Mouse (Mus musculus) gastrocnemius, adult 18-20 months (tissue): ENCODE measurements around the gene Xrcc4. TPM values are rescaled to one million over a fixed set of nuclear protein-coding genes. Genes with fewer than 3 reads are reported as not detected.
"Not testable (repeated sequence)": the region's sequence is repeated elsewhere in the genome, so short reads cannot be mapped to it uniquely, and the experiment has no call there.

Source experiments
- DNase-seq: peaks from one replicate; pipeline ENCODE4 v3.0.0; 2021; ENCODE audit warnings: low spot score
- total RNA-seq, 2 experiments: library from RNA; stranded (reverse); gene quantifications; 2 replicates each; pipeline ENCODE4 v1.2.3; 2021

Xrcc4 gene
- total RNA-seq, 2 experiments from 2014 or later: 7.8 to 9.5 TPM

DNA sequence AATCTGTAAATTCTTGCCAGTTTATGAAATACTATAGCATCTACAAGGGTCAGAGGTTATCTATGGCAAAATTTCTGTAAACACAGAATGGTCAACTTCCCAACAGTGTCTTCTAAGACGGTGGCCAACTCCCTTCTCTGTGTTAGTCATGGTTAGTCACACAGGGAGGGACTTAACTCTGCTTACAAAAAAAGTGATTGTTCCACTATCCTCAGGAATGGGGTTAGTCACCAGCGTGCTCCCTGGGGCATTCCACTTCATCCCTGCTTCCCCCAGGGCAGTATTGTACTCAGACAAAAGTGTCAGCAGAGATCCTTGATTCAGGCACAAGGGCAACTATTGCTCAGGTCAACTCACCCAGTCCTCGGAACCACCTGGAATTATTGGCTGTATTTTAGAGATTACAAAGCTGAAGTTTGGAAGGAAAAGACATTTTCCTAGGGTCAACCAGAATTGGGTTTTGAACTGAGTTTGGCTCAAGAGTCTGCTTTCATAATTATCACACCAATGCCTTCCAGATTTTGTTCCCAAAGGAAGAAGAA, 260.9 kb downstream of the Xrcc4 start:
- peak; percentile 52 for DNase-seq

DNA sequence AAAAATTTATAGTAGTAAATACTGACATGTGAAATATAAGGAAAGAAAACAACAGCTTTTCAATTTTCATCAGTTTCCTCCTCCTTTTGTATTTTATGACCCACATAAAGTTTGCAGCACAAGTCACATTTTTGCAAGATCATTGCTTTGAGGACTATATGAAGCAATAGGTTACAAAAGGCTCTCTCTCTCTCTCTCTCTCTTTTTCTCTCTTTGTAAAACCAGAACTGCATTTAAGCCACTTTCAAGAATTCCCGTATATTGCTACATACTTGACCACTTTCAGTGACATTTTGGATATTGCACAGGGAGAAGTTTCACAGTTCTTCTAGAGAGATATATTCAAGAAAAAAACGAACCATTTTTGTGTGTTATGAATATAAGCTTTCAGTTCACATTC, 261.6 kb downstream of the Xrcc4 start:
- no peak for DNase-seq

DNA sequence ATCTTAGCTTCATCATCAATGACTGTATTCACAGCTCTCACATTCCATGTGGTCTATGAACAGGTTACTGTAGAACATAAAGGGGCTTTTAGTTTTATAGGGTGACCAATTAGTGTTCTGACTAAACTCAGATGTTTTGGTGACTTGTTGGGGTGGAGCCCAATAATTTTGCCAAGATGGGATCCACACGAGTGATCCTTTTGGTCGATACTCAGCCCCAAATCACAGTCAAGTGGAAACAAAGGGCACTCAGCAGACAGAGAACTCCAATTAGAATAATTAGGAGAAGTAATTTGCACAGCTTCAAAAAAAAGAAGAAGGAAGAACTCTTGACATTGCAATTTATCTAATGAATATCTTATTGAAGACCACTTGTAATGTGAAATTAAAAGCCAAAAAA, 274.9 kb downstream of the Xrcc4 start:
- DNase-seq: no peak

DNA sequence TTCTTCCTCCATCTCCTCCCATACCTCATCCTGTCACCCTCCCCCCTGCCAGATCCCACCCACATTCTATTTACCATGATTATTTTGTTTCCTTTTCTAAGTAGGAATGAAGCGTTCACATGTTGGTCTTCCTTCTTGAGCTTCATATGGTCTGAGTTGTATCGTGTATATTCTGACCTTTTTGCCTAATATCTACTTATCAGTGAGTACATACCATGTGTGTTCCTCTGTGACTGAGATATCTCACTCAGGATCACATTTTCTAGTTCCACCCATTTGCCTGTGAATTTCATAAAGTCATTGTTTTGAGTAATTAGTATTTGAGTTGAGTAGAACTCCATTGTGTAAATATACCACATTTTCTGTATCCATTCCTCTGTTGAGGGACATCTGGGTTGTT, 277.2 kb downstream of the Xrcc4 start:
- DNase-seq: no peak

DNA sequence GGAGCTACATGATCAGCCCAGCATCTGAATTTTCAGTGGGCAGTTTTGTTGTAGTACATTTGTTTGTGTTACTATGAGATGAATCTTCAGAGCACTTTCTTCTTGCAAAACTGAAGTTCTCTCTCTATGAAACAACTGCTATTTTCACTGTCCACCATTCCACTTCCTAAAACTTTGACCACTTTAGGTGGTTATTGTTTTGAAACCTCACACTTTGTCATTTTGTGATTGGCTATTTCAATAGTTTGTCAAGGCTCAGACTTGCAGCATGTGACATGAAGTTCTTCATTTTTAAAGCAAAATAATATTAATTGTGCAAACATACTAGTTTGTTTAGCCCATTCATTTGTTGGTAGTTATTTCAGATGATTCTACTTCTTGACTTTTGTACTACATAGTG, 280.4 kb downstream of the Xrcc4 start:
- no peak for DNase-seq

DNA sequence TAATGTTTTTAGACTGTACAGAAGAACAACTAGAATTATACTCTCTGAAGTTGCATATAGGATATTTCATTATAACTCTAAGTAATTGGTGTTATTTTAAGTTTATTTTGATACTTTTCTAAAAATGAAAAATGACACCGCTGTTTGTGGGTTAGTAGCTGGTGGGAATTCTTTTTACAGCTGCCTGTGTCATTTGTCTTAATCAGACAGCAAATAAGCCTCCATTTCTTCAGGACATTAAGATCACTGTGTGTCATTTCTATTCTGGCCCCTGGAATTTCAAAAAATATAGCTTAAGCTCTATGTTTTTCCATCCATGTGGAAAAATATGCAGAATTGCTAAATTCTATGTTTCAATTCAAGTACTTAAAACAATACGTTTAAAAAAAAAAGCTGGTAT, 287.5 kb downstream of the Xrcc4 start:
- DNase-seq: no peak

DNA sequence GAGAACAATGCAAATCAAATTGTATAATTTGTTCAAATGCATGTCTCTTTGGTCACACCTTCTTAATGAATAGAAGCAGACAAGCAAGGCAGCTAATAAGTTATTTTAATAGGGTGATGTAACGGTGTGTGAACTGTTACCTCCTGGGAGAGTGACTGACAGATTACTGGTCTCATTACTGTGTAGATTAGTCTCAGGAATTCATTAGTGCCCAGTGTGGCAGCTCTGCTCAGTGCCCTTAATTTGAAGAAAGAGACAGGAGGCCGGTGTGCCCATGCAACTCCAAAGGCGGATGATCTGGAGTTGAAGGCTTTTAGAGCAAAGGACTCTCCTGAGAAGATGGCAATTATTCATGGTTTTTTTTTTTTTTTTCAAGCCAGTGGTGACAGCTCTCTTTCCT, 291.7 kb downstream of the Xrcc4 start:
- DNase-seq: no peak

DNA sequence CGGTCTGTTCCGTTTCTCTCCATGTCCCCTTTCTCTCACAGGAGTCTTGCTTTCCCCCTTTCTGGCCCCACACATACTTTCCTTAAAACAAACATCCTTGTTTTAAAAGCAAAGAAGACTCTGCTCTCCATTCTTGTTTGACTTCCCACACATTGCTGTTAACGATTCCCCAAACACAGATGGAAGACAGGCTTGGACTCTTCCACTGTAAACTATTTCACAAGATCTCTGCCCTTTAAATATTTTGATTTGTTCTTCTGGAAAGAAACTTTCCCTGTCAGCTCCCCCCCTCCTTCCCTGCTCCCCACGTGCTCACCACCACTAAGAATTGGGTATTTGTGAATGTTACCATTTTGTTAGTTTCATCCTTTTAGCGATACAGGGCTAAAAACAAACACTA, 297.9 kb downstream of the Xrcc4 start:
- DNase-seq: no peak

DNA sequence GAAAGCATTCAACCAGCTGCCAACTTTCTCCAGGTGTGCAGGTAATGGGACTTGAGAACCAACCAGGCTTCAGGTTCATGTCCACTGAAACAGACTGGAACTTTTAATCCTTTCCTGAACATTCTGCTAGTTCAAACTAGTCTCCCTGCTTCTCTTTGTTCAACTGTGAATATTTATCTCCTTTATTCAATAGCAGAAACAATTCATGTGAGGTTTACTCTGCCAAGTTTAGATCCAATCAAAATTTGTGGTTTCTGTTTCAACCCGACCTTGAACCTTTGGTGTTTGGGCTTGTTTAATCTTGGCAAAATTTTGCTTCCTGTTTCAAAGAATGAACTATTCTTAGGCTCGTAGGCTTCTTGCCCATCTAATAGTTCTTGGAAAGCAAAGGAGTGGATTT, 306.5 kb downstream of the Xrcc4 start:
- no peak for DNase-seq

DNA sequence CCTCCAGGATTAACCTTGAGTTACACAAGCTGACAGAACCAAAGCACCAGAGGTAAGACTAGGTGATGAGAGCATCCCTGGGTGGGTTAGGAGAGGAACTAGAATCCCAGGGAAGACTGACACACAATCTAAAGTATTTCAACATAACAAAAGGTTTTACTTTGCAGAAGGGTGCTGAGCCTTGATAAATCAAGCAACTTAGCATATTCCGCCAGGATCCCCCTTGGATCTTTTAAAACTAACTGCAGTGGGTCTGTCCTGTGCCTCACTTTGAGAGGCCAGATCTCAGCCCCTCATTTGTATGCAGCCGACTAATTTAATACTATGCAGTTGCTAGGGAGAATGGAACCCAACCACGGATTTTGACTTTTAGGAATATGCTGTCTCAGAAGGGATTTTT, 309.1 kb downstream of the Xrcc4 start:
- DNase-seq: no peak

DNA sequence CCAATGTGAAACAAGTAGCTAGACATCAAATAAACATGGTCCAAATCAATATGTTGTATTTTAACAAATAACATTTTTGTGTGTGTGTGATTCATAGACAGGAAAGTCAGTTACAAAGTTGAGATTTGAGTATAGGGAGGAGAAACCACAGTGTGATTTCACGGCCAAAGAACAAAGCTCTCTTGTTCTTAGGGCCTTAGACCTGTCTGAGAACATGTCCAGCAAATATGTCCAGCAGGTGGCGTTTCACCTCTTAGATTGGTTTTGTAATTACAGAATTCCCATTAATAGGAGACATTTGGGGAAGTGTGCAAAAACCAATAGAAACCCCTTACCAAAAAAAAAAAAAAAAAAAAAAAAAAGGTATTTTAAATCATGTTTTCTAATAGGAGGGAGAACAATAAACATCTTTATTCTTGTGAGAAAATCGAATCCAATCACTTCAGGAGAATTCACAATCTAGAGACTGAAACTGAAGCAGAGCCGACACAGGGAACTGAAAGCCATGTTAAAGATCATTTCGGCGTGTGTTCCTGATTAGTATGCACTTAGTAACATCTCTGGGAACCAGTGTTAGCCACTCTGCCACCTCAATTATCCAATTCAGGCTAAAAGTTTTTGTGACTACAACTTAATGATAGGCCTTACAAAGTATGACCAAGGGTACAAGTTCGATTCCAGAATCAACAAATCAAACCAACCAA, 310.0 kb downstream of the Xrcc4 start:
- DNase-seq: peak; percentile 59

DNA sequence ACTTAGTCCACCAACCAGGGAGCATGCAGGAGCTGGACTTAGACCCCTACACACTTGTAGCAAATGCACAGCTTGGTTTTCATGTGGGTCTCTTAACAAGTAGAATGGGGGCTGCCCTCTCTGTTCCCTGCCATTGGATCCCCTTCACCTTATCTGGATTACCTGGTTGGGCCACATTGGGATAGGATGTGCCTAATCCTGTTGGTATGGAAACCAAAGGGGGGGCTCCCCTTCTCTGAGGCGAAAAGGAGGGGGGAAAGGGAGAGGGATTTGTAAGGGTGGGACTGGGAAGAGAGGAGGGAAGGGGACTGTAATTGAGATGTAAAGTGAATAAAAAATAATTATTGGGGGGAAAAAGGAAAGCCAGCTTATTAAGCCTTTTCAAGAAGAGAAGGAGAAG, 311.6 kb downstream of the Xrcc4 start:
- DNase-seq: no peak

DNA sequence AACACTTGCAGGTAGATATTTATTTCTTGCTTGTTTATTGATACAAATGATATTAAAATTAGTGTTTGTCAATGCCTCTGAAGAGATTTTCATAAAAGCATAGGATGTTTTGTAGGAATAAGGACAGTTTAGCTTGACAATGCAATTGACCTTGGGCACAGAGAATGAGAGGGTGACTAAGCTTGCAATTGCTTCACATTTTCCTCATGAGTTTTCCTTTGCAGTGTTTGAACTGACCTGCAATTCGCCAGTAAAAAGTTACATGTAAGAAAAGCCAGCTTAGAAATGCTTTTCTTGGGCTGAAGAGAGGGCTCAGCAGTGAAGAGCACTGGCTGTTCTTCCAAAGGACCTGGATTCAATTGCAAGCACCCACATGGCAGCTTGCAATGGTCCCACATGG, 312.3 kb downstream of the Xrcc4 start:
- no peak for DNase-seq

DNA sequence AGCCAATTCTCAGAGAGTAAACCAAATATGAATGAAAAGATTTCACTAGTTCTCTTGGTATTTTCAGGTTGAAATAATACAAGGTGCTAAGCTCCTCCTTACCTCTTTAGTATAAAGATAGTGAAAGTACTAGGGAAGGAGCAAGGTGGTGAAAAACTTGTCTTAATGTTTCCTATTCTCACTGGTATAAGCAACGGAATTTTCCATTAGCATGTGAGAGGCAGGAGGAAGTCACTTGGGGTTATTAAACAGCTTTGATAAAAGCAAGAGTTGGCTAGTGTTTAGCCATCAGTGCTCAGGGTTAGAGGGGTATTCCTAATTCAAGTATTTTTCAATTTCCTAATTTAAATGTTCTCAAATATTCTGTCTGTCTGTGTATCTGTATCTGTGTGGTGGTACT, 322.9 kb downstream of the Xrcc4 start:
- DNase-seq: no peak

DNA sequence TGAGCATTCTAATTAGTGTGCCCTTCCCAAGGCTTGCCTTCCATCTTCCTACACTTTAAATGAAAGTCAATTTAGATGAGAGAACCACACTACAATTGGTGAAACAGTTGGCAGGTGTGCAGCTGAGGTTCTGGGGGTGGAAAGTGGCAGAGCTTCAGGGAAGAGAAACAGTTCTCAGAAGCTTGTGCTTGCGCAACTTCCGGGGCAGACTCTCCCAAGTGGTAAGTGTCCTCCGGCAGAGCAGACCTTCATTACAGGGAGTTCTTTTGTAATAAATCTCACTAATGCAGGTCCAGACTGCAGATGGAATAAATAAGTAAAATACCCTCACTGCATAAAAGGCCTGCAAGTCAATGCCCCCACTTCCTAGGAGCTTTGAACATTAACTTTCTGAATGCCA, 323.4 kb downstream of the Xrcc4 start:
- DNase-seq: no peak

DNA sequence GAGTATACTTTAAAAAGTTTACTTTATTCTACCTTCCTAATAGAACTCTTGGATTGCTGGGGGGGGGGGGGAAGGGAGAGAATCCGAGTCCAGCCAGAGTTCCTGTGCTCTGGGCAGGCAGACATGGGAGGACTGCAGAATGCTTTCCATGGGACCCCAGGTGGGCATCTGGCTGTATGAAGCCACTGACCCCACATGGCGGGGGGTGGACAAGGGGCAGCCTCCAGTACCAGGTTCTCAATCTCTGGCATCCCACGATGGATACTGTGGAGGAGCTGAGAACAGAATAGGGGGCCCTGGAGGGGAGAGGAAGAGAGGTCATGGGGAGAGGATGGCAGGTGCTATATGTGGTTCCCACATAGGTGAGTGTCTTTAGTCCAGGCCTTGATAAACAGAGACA, 327.1 kb downstream of the Xrcc4 start:
- no peak for DNase-seq

DNA sequence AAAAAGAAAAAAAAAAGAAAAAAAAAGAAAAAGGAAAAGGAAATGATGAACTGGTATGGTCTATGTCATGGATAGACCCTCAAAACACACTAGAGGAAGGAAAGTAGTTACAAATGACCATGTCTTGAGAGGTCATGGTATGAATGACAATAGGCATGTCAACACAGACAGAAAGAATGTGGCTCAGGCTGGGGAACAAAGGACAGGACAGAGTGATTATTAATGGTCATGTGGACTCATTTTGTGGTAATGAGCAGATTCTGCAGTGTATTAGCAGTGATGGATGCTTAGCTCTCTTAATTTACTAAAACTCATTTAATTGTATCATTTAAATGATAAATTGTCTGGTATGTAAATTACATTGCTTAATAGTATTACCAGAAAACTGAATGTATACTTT, 333.1 kb downstream of the Xrcc4 start:
- no peak for DNase-seq

DNA sequence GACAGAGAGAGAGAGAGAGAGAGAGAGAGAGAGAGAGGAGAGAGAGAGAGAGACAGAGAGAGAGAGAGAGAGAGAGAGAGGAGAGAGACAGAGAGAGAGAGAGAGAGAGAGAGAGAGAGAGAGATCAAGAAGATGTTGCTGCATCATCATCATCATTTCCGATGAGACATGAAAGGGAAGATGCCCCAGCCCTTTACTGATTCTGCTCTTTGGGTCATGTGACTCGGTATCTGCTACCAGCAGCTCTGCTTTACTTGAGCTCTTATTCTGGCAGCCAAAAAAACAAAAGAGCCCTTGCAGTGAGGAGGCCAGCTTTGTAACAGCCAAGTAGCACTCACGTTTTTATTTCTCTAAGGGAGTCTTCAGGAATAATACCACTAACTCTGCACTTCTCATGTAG, 338.8 kb downstream of the Xrcc4 start:
- DNase-seq: not testable (repeated sequence)

DNA sequence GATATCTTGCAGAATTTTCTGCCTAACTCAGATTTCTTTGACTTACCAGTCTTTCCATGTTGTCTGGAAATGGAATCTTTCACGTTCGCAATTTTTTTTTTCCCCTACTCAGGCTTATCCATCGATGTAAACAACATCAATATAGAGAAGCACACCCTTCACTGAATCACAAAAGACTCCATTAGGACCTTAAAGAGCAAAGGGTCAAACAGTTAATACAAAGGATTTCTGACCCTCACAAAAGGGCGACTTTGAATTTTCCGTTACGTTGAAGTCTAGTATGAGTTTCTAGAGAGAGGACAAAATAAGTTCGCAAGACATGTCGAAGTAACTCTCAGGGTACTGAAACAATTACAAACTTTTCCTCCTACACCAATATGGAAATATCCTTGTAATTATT, 346.2 kb downstream of the Xrcc4 start:
- no peak for DNase-seq

DNA sequence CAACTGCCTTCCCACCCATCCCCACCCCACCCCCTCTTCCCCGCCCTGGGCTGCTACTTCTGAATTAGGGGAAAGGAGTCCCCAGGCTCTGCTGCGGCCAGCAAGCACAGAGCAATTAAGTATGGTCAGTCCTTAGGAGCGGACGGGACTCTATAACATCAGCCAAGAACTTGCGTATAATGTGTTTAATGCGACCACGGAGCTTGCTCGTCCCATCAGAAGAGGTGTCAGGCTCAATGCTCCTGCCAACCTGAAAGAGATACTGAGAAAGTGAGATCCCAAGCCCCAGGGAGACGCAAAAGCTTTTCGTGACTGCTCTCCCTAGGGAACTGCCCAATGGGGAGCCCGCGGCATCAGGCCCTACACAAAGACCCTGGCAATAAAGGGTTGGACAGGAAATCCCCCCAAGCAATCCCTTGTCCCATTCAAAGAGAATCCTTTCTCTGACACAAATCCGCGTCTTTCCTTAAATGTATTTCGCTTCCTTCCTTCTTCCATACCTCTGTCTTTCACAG, 346.7 kb downstream of the Xrcc4 start:
- DNase-seq: no peak

DNA sequence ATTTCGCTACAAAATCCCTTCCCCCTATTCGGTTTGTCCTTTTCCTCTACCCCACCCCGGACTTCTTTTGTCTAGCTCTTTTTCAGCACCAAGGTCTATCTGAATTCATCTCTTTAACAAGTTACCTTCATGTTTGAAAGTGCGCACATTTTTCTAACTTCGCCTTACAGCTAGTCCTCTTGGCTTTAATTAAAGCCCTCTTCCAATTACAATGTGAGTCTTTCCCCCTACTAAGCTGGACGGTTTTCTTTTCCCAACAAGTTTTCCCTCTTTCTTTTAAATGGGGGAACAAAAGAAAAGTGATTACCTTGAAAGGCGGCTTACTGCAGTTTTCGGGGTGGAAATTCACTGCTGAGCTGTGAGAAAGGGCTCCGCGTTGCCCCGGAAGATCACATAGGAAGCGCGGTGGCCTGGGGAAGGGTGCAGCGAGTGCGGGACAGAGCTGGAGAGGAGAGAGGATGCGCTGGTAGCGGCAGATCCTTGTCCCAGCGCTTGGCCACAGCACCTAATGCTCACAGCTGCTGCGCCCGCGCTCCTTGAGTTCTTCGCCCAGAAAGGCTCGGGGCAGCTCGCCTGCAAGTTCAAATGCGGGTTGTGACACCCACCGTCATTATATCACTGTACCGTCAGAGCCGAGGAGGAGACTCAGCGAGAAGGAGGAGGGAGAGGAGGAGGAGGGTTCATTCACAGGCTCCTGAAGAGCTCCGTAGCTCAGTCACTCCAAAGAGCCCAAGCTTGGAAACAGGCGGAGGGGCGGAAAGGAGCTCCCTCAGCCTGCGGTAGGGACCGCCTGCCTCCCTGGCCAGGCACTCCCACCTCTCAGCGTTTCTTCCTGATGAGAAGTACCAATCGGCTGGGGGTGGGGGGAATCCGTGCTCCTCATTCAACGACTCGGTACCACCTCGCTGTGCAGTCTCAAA, 347.4 kb downstream of the Xrcc4 start, which contains the start of gene Vcan:
Vcan (minus strand) TSS at position 744 of the 920 bp plus-strand sequence.
- peak; percentile 48 for DNase-seq

DNA sequence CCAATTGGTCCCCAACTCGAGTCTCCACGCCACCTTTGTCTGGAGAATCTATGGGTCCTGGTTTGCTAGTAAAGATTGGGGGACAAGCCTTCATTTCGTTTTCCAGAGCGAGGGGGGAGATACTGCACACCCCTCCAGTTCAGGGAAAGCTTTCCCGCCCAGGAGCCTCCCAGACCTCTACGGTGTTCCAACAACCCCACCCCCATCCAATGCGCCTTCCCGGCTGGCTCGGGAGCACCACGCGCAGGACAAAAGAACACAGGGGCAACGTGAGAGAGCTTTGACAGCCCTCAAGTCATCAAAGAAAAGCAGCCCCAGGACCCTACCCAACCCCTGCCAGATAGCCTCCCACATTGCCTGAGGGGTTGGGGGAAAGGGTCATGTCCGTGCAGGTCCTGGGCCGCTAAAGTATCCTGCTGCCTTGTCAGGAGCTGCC, 348.3 kb downstream of the Xrcc4 start:
- peak; percentile 22 for DNase-seq
